26 mouse cellular contexts compared by ENCODE assay signal in the genomic region with DNA sequence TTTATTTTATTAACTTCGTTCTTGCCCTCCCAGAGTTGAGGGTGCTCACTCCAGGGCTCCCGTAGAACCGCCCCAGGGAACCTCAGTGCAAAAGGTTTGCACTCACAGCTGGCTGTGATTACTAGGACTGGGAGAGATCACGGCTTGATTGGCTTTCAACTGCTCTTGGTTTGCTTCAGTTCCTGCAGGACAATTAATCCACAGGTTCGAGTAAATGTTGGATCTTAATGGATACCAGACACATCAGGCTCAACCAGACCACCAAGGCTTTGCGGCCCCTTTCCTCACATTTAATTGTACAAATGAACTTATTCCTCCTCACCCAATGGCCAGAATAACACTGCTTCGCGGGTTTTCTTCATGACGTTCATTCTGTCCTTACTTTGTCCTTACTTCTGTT.
"Had no signal": no experiment of that assay in that cellular context is flagged by ENCODE, and none has a peak within 500 bp of the region (broad histone marks: within the 10 kb centered on the region; RNA-seq: fewer than 3 reads in every experiment).

No protein-coding gene starts in this region.

- ATAC-seq: liver, embryonic 12.5 days; midbrain, embryonic 13.5 days; midbrain, embryonic 16.5 days had no signal

- DNase-seq: kidney, adult 11 months; kidney, adult 8-10 months; kidney, postnatal 10 days; kidney, postnatal 36 days; layer of hippocampus, postnatal 36 days; left cerebral cortex, postnatal 4 days; lung, adult 18-20 months; lung, postnatal 10 days; lung, postnatal 36 days; retina, postnatal 1 day; right cerebral cortex, postnatal 25 days; spleen, adult 18-20 months; thymus, adult 18-20 months; thymus, postnatal 14 days; thymus, postnatal 4 days had no signal

- H3K9me3 ChIP-seq: kidney, embryonic 15.5 days; liver, embryonic 12.5 days; liver, embryonic 15.5 days; lung, embryonic 15.5 days; stomach, embryonic 15.5 days had no signal

- H3K9ac ChIP-seq: kidney, embryonic 15.5 days; limb, embryonic 15.5 days; liver, embryonic 12.5 days; liver, embryonic 15.5 days; lung, embryonic 15.5 days; midbrain, embryonic 13.5 days; neural tube, embryonic 13.5 days; stomach, embryonic 15.5 days had no signal

- H3K4me2 ChIP-seq: kidney, embryonic 15.5 days; limb, embryonic 15.5 days; liver, embryonic 12.5 days; liver, embryonic 15.5 days; lung, embryonic 15.5 days; midbrain, embryonic 13.5 days; neural tube, embryonic 13.5 days; stomach, embryonic 15.5 days had no signal

- H3K36me3 ChIP-seq: kidney, embryonic 15.5 days; limb, embryonic 15.5 days; liver, embryonic 12.5 days; liver, embryonic 15.5 days; lung, embryonic 15.5 days; midbrain, embryonic 13.5 days; neural tube, embryonic 13.5 days; stomach, embryonic 15.5 days had no signal

- H3K27me3 ChIP-seq: kidney, embryonic 15.5 days; liver, embryonic 12.5 days; liver, embryonic 15.5 days; lung, embryonic 15.5 days; midbrain, embryonic 13.5 days; neural tube, embryonic 13.5 days; stomach, embryonic 15.5 days had no signal

- H3K4me1 ChIP-seq: kidney, embryonic 15.5 days; limb, embryonic 15.5 days; liver, embryonic 12.5 days; liver, embryonic 15.5 days; lung, embryonic 15.5 days; midbrain, embryonic 13.5 days; neural tube, embryonic 13.5 days; stomach, embryonic 15.5 days had no signal

- H3K27ac ChIP-seq: kidney, embryonic 15.5 days; left cerebral cortex, adult 2 months; limb, embryonic 15.5 days; liver, embryonic 12.5 days; liver, embryonic 15.5 days; lung, embryonic 15.5 days; midbrain, embryonic 13.5 days; neural tube, embryonic 13.5 days; stomach, embryonic 15.5 days had no signal

- H3K4me3 ChIP-seq: kidney, embryonic 15.5 days; left cerebral cortex, adult 2 months; limb, embryonic 15.5 days; liver, embryonic 12.5 days; liver, embryonic 15.5 days; lung, embryonic 15.5 days; midbrain, embryonic 13.5 days; myocyte; neural tube, embryonic 13.5 days; stomach, embryonic 15.5 days had no signal
